Mouse (Mus musculus): ENCODE results near the gene Fubp3.

DNA sequence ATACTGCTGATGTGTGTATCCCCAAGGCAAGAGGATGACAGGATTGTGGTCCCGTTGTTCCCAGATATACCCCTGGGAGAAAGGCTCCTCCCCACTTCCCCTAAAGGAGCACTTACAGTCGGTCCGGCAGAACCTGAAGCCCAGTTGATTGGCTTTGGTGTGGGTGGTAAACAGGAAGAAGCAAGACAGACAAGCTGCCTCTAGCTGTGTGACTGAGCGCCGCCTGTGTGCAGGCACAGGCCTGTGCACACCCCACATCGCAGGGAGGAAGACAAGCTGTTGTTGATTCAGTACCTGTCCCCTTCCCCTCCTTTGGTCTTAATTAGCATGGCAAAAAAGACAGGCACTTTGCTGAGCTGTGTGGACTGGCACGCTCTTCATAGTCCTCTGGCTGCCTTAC lies 41.3 kb downstream of the Fubp3 start:
- TF ChIP-seq CTCF (IDR thresholded peaks at IDR 0.05; ENCODE audit: control insufficient read depth, insufficient read depth, insufficient replicate concordance, low read depth, low read length) (no peak), POLR2A (IDR thresholded peaks at IDR 0.05; ENCODE audit: control insufficient read depth, low read depth, low read length) (no peak)

All from testis, adult 2 months (tissue).